Mouse (Mus musculus) lung, postnatal 0 days (tissue): ENCODE measurements at regions not wholly inside any gene's neighbourhood (a gene's known extent, or its start where the extent isn't known, plus 50 kb on each side); places are given as distances from the start of the nearest gene placed in this dataset.

Source experiments
- CTCF ChIP-seq: IDR thresholded peaks from 2 replicates; pipeline ENCODE4 v1.5.1; 2016; ENCODE audit warnings: antibody characterized with exemption, mild to moderate bottlenecking
- EP300 ChIP-seq: IDR thresholded peaks from 2 replicates; pipeline ENCODE4 v1.6.1; 2016; ENCODE audit warnings: antibody characterized with exemption, mild to moderate bottlenecking, control low read depth

- TF ChIP-seq CTCF (no peak), EP300 (no peak)
Measured at GRCm38 (mm10) chr2:161187516-161187915, 78.6 kb upstream of the Chd6 start.
